Mouse (Mus musculus): ENCODE results near the gene Sftpd.

GRCm38 (mm10) chr14:41162663-41163062 lies 22.3 kb downstream of the Sftpd start:
- TF ChIP-seq CTCF (IDR thresholded peaks at IDR 0.05; ENCODE audit: borderline replicate concordance, extremely low read depth, insufficient read depth, insufficient read length) (peak; percentile 75), POLR2A (IDR thresholded peaks at IDR 0.05; ENCODE audit: borderline replicate concordance, extremely low read depth, insufficient read depth, insufficient read length, poor library complexity, severe bottlenecking) (no peak)

All from brain, embryonic 14.5 days (tissue).